Mouse (Mus musculus) ES-E14 (cell line): ENCODE data around the gene Cdk19. TPM values are rescaled to one million over a fixed set of nuclear protein-coding genes. Genes with fewer than 3 reads are reported as not detected.

Experiments
- DNase-seq: peaks from one replicate; pipeline ENCODE4 v3.0.0-alpha.2; 2013; ENCODE audit warnings: low read depth, low spot score
- H3K27ac ChIP-seq: 2 replicates; pipeline ENCODE4 v1.5.1; 2012; ENCODE audit warnings: low read depth, mild to moderate bottlenecking, low read length, moderate library complexity, mixed read lengths; ENCODE audit not compliant: poor library complexity, insufficient read depth, severe bottlenecking
- H3K36me3 ChIP-seq: 2 replicates; pipeline ENCODE4 v1.6.1; 2012; ENCODE audit warnings: mild to moderate bottlenecking, low read length, moderate library complexity, mixed read lengths; ENCODE audit not compliant: control insufficient read depth, poor library complexity, insufficient read depth, severe bottlenecking
- H3K4me1 ChIP-seq, 2 experiments: fragments of 150-350 bp in 1 of 2; sonication (generic) in 1 of 2; 2 replicates each; pipeline ENCODE4 v1.6.1; 2012; ENCODE audit warnings: low read length in 2 of 2, mild to moderate bottlenecking in 1 of 2, mixed read lengths in 1 of 2; ENCODE audit not compliant: control insufficient read depth in 2 of 2, insufficient read depth in 2 of 2, poor library complexity in 1 of 2
- H3K4me3 ChIP-seq, 2 experiments: fragments of 150-350 bp in 1 of 2; sonication (generic) in 1 of 2; 2 replicates each; pipeline ENCODE4 v1.5.1; 2012; ENCODE audit warnings: low read length in 2 of 2, low read depth in 1 of 2, mild to moderate bottlenecking in 1 of 2, mixed read lengths in 1 of 2; ENCODE audit not compliant: insufficient read depth in 1 of 2, poor library complexity in 1 of 2, severe bottlenecking in 1 of 2
- H3K9ac ChIP-seq: 2 replicates; pipeline ENCODE4 v1.6.1; 2012; ENCODE audit warnings: low read depth, mild to moderate bottlenecking, low read length, mixed read lengths; ENCODE audit not compliant: poor library complexity, insufficient read depth, severe bottlenecking
- H3K9me3 ChIP-seq: fragments of 150-350 bp; sonication (generic); 2 replicates; pipeline ENCODE4 v1.6.1; 2012; ENCODE audit warnings: low read depth, mild to moderate bottlenecking, low read length; ENCODE audit not compliant: control insufficient read depth, insufficient read depth
- CHD2 ChIP-seq: IDR thresholded peaks from 2 replicates; pipeline ENCODE4 v1.6.1; 2014; ENCODE audit warnings: mild to moderate bottlenecking, low read depth, low read length, inconsistent platforms
- HCFC1 ChIP-seq: IDR thresholded peaks from 2 replicates; pipeline ENCODE4 v1.6.1; 2012; ENCODE audit warnings: low read length, inconsistent platforms, borderline replicate concordance; ENCODE audit not compliant: insufficient read depth
- MAFK ChIP-seq: IDR thresholded peaks from 2 replicates; pipeline ENCODE4 v1.6.1; 2014; ENCODE audit warnings: mild to moderate bottlenecking, low read depth, low read length, inconsistent platforms; ENCODE audit not compliant: insufficient read depth
- ZC3H11A ChIP-seq: IDR thresholded peaks from 2 replicates; pipeline ENCODE4 v1.6.1; 2012; ENCODE audit warnings: low read depth, mild to moderate bottlenecking, inconsistent platforms, low read length, borderline replicate concordance
- ZNF384 ChIP-seq: IDR thresholded peaks from 2 replicates; pipeline ENCODE4 v1.6.1; 2012; ENCODE audit warnings: low read depth, low read length, inconsistent platforms
- in situ Hi-C, 2 experiments: fragments of 600-800 bp; cut with MboI; formaldehyde crosslinking; loops; one replicate each; pipeline ENCODE4 v1.15.1; 2025; ENCODE audit warnings: low sequenced_read_pairs in 2 of 2, inconsistent platforms in 1 of 2; ENCODE audit not compliant: unreplicated experiment in 2 of 2
- total RNA-seq: library from RNA; depleted of rRNA; stranded (reverse); fragments of 300-350 nt; gene quantifications from 2 replicates; pipeline ENCODE4 v1.2.3, GENCODE M21; 2012

The Cdk19 gene
- total RNA-seq, 1 experiment: 6.4 TPM

- in situ Hi-C loops: no loop called here
Observed at GRCm38 (mm10) chr10:40416944-40417343, 77.6 kb downstream of the Cdk19 start.

GRCm38 (mm10) chr10:40419841-40420240 is 80.5 kb downstream of the Cdk19 start:
- no peaks in the 10 kb centered on the region for H3K9me3 ChIP-seq
- H3K27ac ChIP-seq: no peak overlapping the region
- in situ Hi-C loops: no loop called here
- DNase-seq: no peak
- peaks cover 2 to 7% of the 10 kb centered on the region in 2 experiments; a peak in 2 of 4 replicates for H3K4me1 ChIP-seq
- no peaks in the 10 kb centered on the region for H3K36me3 ChIP-seq
- H3K9ac ChIP-seq: no peak overlapping the region
- no peak overlapping the region for H3K4me3 ChIP-seq
- TF ChIP-seq ZNF384: no peak
- TF ChIP-seq CHD2: no peak
- TF ChIP-seq MAFK: no peak
- TF ChIP-seq HCFC1: no peak
- no peak for TF ChIP-seq ZC3H11A

More at GRCm38 (mm10) chr10:40416944-40417343, 77.6 kb downstream of the Cdk19 start:
- no peak overlapping the region for H3K9ac ChIP-seq
- peaks cover 2 to 7% of the 10 kb centered on the region in 2 experiments; a peak in 2 of 4 replicates for H3K4me1 ChIP-seq
- TF ChIP-seq HCFC1 (no peak), MAFK (no peak), ZC3H11A (no peak), CHD2 (no peak), ZNF384 (no peak)
- H3K9me3 ChIP-seq: no peaks in the 10 kb centered on the region
- H3K36me3 ChIP-seq: peaks cover 2% of the 10 kb centered on the region; the same call in 1 of the 2 replicates
- no peak overlapping the region for H3K27ac ChIP-seq
- no peak overlapping the region for H3K4me3 ChIP-seq
- no peak for DNase-seq

- H3K36me3 ChIP-seq: no peaks in the 10 kb centered on the region
- H3K9me3 ChIP-seq: no peaks in the 10 kb centered on the region
- no peak for DNase-seq
- H3K4me1 ChIP-seq: peaks cover 2 to 9% of the 10 kb centered on the region in 2 experiments; a peak in 2 of 4 replicates
- H3K4me3 ChIP-seq: no peak overlapping the region
- H3K27ac ChIP-seq: no peak overlapping the region
- no peak for TF ChIP-seq ZNF384
- no peak for TF ChIP-seq ZC3H11A
- no peak for TF ChIP-seq MAFK
- no peak for TF ChIP-seq CHD2
- no peak for TF ChIP-seq HCFC1
- in situ Hi-C loops: no loop called here
- H3K9ac ChIP-seq: no peak overlapping the region
Observed at GRCm38 (mm10) chr10:40420703-40421102, 81.3 kb downstream of the Cdk19 start.

- Histone ChIP-seq H3K4me3 (no peak overlapping the region), H3K9ac (no peak overlapping the region), H3K4me1 (peaks cover 4 to 11% of the 10 kb centered on the region in 2 experiments; a peak in 2 of 4 replicates), H3K9me3 (no peaks in the 10 kb centered on the region), H3K36me3 (no peaks in the 10 kb centered on the region), H3K27ac (no peak overlapping the region)
- in situ Hi-C loops: no loop called here
- TF ChIP-seq MAFK (no peak), ZNF384 (no peak), CHD2 (no peak), ZC3H11A (no peak), HCFC1 (no peak)
- DNase-seq: no peak
Observed at GRCm38 (mm10) chr10:40421724-40422123, 82.4 kb downstream of the Cdk19 start.

DNA sequence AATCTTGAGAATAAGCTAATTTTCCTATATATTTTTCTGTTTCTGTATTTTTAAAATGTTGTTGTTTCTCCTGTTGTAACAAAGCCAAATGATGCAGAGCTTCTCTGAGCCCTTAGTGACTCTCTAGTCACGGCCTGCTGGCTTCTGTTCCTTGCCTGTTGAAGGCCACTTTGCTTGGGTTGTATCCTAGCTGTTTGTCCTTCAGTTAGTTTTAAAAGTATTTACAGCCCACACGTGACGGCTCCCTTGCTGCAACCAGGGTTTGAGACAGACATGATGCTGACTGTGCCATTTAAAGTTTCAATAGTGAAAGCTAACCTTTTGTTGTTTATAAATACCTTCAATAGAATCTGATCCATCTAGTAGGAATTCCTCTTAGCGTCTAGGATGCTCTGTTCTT is 83.3 kb downstream of the Cdk19 start:
- H3K4me1 ChIP-seq: peaks cover 4 to 11% of the 10 kb centered on the region in 2 experiments; a peak in 2 of 4 replicates
- H3K9ac ChIP-seq: no peak overlapping the region
- H3K4me3 ChIP-seq: no peak overlapping the region
- DNase-seq: no peak
- no peaks in the 10 kb centered on the region for H3K9me3 ChIP-seq
- no peak overlapping the region for H3K27ac ChIP-seq
- H3K36me3 ChIP-seq: no peaks in the 10 kb centered on the region
- in situ Hi-C loops: no loop called here
- TF ChIP-seq ZC3H11A (no peak), MAFK (no peak), CHD2 (no peak), ZNF384 (no peak), HCFC1 (no peak)
